Mouse (Mus musculus) hematopoietic stem cell, adult 5-6 weeks (primary cell): ENCODE results near the gene Rpl22. TPM values are rescaled to one million over a fixed set of nuclear protein-coding genes. Genes with fewer than 3 reads are reported as not detected.

Source experiments
- ATAC-seq, 2 experiments: fragments of 125-278 bp in 1 of 2; replicated peaks in 1 of 2; 2 replicates each; pipeline ENCODE4 v1.8.0; 2016 to 2017; ENCODE audit warnings: inconsistent platforms in 2 of 2, mild to moderate bottlenecking in 2 of 2, moderate number of reproducible peaks in 2 of 2, low read depth in 1 of 2, moderate TSS enrichment in 1 of 2; ENCODE audit not compliant: low FRiP score in 2 of 2, poor library complexity in 2 of 2, severe bottlenecking in 2 of 2, insufficient read depth in 1 of 2, low TSS enrichment in 1 of 2
- total RNA-seq: library from RNA; stranded (forward); fragments of 172-1452, 232-1000 nt; gene quantifications from 2 replicates; pipeline ENCODE4 v1.2.3, GENCODE M21; 2017

Gene Rpl22
- total RNA-seq, 1 experiment from 2014 or later: 4,877 TPM

- peak in 1 of 2 experiments; percentile 17; a peak in 1 of 4 replicates for ATAC-seq
Measured at GRCm38 (mm10) chr4:152351422-152352305, 26.1 kb downstream of the Rpl22 start.

GRCm38 (mm10) chr4:152353886-152354637 lies 28.5 kb downstream of the Rpl22 start:
- no peak for ATAC-seq

GRCm38 (mm10) chr4:152355672-152356071 lies 30.1 kb downstream of the Rpl22 start:
- no peak for ATAC-seq

GRCm38 (mm10) chr4:152359700-152360099 lies 34.2 kb downstream of the Rpl22 start:
- no peak for ATAC-seq

GRCm38 (mm10) chr4:152360855-152361254 lies 35.3 kb downstream of the Rpl22 start:
- ATAC-seq: peak; percentile 56 to 66

- peak; percentile 74 to 83 for ATAC-seq
Measured at GRCm38 (mm10) chr4:152362180-152362579, 36.6 kb downstream of the Rpl22 start.

- no peak for ATAC-seq
Measured at GRCm38 (mm10) chr4:152365228-152365627, 39.7 kb downstream of the Rpl22 start.

GRCm38 (mm10) chr4:152382528-152383252 lies 57.1 kb downstream of the Rpl22 start:
- ATAC-seq: no peak

Other genes with a start within 250 kb of the Rpl22 start
- 0.69 and 1.1 TPM in 2 replicates for gene Tnfrsf25, start 209.8 kb upstream of the Rpl22 start, total RNA-seq
- 0.89 and 1.6 TPM in 2 replicates for gene Espn, start 173.4 kb upstream of the Rpl22 start, total RNA-seq
- gene Hes2, start 166.9 kb upstream of the Rpl22 start, total RNA-seq: not detected in 2 replicates
- 66.4 and 72.7 TPM in 2 replicates for gene Acot7, start 147.6 kb upstream of the Rpl22 start, total RNA-seq
- not detected in 2 replicates for gene Gpr153, start 51.5 kb upstream of the Rpl22 start, total RNA-seq
- not detected in 2 replicates for gene Hes3, start 34.1 kb upstream of the Rpl22 start, total RNA-seq
- gene Icmt, start 28.5 kb upstream of the Rpl22 start, total RNA-seq: 16.8 and 19.4 TPM in 2 replicates
- 0.35 TPM in 1 of 2 replicates, not detected in the other for gene Rnf207, start 6.7 kb upstream of the Rpl22 start, total RNA-seq
- 0.20 TPM in 1 of 2 replicates, not detected in the other for gene Chd5, start 12.9 kb downstream of the Rpl22 start, total RNA-seq
- gene Nphp4, start 151.0 kb downstream of the Rpl22 start, total RNA-seq: 0.35 and 2.5 TPM in 2 replicates
- 66.7 and 67.8 TPM in 2 replicates for gene Kcnab2, start 152.1 kb downstream of the Rpl22 start, total RNA-seq